Mouse (Mus musculus) intestine, postnatal 0 days (tissue): ENCODE data around the gene Tex19.1. TPM values are rescaled to one million over a fixed set of nuclear protein-coding genes. Genes with fewer than 3 reads are reported as not detected.
A peak's percentile ranks its signal among the peaks of the same experiment; 100 is the strongest.

ENCODE experiments used
- ATAC-seq: fragments of 200-750 bp; cut with Nextera tagmentation; 2 replicates; pipeline ENCODE4 v1.8.0; 2017; ENCODE audit warnings: mild to moderate bottlenecking, moderate TSS enrichment, moderate library complexity
- H3K27ac ChIP-seq: fragments of 300-500 bp; sonication (generic); 2 replicates; pipeline ENCODE4 v1.5.1; 2014; ENCODE audit warnings: mild to moderate bottlenecking, low read depth, low read length, moderate library complexity
- H3K27me3 ChIP-seq: fragments of 300-500 bp; sonication (generic); replicated peaks from 2 replicates; pipeline ENCODE4 v1.6.1; 2014; ENCODE audit warnings: low read length, mixed read lengths; ENCODE audit not compliant: control insufficient read depth, insufficient read depth
- H3K36me3 ChIP-seq: fragments of 300-500 bp; sonication (generic); 2 replicates; pipeline ENCODE4 v1.6.1; 2014; ENCODE audit warnings: mild to moderate bottlenecking, moderate library complexity; ENCODE audit not compliant: control insufficient read depth, insufficient read depth
- H3K4me1 ChIP-seq: fragments of 300-500 bp; sonication (generic); replicated peaks from 2 replicates; pipeline ENCODE4 v1.6.1; 2014; ENCODE audit warnings: antibody characterized with exemption, low read length, mixed read lengths; ENCODE audit not compliant: control insufficient read depth, insufficient read depth
- H3K4me2 ChIP-seq: fragments of 300-500 bp; sonication (generic); replicated peaks from 2 replicates; pipeline ENCODE4 v1.6.1; 2014; ENCODE audit warnings: low read depth, mild to moderate bottlenecking, moderate library complexity
- H3K4me3 ChIP-seq: fragments of 300-500 bp; sonication (generic); 2 replicates; pipeline ENCODE4 v1.5.1; 2014; ENCODE audit warnings: low read depth, low read length
- H3K9ac ChIP-seq: fragments of 300-500 bp; sonication (generic); 2 replicates; pipeline ENCODE4 v1.6.1; 2014; ENCODE audit warnings: mild to moderate bottlenecking, low read depth, low read length
- H3K9me3 ChIP-seq: fragments of 300-500 bp; sonication (generic); 2 replicates; pipeline ENCODE4 v1.6.1; 2016; ENCODE audit warnings: mixed run types; ENCODE audit not compliant: control insufficient read depth
- CTCF ChIP-seq: sonication (generic); IDR thresholded peaks from 2 replicates; pipeline ENCODE4 v1.5.1; 2016; ENCODE audit warnings: low read depth, mild to moderate bottlenecking, control low read depth, antibody characterized with exemption, moderate library complexity
- WGBS: fragments of 180-500 bp; shearing (Covaris S2); extraction: QIAGEN DNeasy Blood & Tissue Kit; methylation state at CpG from one replicate; pipeline ENCODE4 v1.1.7; 2014; 5-methylcytosine and 5-hydroxymethylcytosine counted together
- polyA plus RNA-seq: library from polyadenylated mRNA; unstranded; fragments of >200 nt; fragmentation: Nextera tagmentation; extraction: Ambion mirVana; gene quantifications from 2 replicates; pipeline ENCODE4 v1.2.1, GENCODE M21; 2015

The Tex19.1 gene
- polyA plus RNA-seq, 1 experiment from 2014 or later: not detected

DNA sequence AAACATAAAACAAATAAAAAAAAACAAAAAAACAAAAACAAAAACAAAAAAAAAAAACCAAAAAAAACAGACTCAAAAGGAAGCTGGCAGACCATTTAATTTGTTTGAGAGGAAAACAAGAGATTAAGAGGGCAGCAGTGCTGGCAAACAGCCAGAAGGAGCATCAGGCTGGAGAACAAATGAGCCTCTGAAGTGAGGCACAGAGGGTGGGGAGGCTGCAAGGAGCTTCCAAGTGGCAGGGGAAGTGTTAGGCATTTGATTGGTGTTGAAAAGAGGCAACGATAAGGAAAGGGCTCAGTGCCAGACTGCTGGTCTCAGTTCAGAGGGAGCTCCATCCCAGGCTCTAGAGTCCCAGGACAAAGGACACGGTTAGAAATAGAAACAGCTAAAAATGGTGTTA lies 36.0 kb upstream of the Tex19.1 start:
- H3K36me3 ChIP-seq: no peaks in the 10 kb centered on the region
- no peaks in the 10 kb centered on the region for H3K9me3 ChIP-seq
- ATAC-seq: peak; percentile 73
- H3K4me1 ChIP-seq: 0 out of 2 replicates have a peak, but pooled peaks cover 2% of the 10 kb centered on the region
- no peak overlapping the region for H3K9ac ChIP-seq
- H3K27me3 ChIP-seq: 0 out of 2 replicates have a peak, but pooled peaks cover 3% of the 10 kb centered on the region
- 2% methylated on average over 2 of the region's 2 CpGs for WGBS
- H3K4me2 ChIP-seq: no peak overlapping the region
- no peak overlapping the region for H3K27ac ChIP-seq
- TF ChIP-seq CTCF: no peak
- H3K4me3 ChIP-seq: no peak overlapping the region

DNA sequence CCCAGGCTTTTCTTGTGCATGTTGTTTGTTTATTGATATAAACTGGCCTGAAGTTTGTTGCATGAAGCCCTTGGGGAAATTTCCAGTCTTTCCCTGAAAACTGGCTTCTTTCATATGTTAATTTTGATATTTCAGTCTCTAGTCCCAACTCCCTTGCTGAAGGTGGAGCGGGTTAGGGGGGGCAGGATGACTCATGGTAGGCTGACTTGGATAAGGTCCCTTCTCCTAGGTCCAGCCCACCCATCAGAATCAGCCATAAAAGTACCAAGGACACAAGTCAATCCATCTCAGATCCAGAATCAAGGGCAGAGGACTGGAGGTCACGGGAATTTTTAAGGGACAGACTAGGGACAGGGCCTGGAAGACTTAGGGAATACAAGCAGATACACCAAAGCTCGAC lies 34.9 kb upstream of the Tex19.1 start:
- no peak for ATAC-seq
- Histone ChIP-seq H3K36me3 (no peaks in the 10 kb centered on the region), H3K4me3 (no peak overlapping the region), H3K9me3 (no peaks in the 10 kb centered on the region), H3K9ac (no peak overlapping the region), H3K4me1 (0 out of 2 replicates have a peak, but pooled peaks cover 2% of the 10 kb centered on the region), H3K27me3 (0 out of 2 replicates have a peak, but pooled peaks cover 3% of the 10 kb centered on the region), H3K27ac (no peak overlapping the region), H3K4me2 (no peak overlapping the region)
- 86% methylated on average over 3 of the region's 3 CpGs for WGBS
- no peak for TF ChIP-seq CTCF

DNA sequence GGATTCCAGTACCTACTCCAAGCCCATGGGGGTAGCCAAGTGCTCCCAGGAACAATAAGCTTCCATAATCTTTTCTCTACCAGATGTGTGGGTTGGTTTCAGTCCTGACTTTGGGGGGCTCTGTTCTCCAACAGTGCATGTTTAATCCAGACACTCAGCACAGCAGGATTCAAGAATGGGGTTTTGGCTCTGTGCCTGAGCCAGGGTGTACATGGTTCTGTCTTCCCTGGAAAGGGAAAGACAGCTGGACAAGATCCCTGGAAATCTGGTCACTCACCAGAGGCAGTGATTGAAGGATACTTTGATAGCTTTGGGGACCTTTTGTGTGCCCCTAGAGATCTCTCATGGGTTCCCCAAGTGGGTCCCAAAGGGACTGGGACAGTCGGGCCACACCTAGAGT lies 34.3 kb upstream of the Tex19.1 start:
- no peak for TF ChIP-seq CTCF
- 67% methylated on average over 1 of the region's 1 CpGs for WGBS
- Histone ChIP-seq H3K36me3 (no peaks in the 10 kb centered on the region), H3K27me3 (0 out of 2 replicates have a peak, but pooled peaks cover 3% of the 10 kb centered on the region), H3K27ac (no peak overlapping the region), H3K4me1 (0 out of 2 replicates have a peak, but pooled peaks cover 2% of the 10 kb centered on the region), H3K9me3 (no peaks in the 10 kb centered on the region), H3K9ac (no peak overlapping the region), H3K4me2 (no peak overlapping the region), H3K4me3 (no peak overlapping the region)
- no peak for ATAC-seq

DNA sequence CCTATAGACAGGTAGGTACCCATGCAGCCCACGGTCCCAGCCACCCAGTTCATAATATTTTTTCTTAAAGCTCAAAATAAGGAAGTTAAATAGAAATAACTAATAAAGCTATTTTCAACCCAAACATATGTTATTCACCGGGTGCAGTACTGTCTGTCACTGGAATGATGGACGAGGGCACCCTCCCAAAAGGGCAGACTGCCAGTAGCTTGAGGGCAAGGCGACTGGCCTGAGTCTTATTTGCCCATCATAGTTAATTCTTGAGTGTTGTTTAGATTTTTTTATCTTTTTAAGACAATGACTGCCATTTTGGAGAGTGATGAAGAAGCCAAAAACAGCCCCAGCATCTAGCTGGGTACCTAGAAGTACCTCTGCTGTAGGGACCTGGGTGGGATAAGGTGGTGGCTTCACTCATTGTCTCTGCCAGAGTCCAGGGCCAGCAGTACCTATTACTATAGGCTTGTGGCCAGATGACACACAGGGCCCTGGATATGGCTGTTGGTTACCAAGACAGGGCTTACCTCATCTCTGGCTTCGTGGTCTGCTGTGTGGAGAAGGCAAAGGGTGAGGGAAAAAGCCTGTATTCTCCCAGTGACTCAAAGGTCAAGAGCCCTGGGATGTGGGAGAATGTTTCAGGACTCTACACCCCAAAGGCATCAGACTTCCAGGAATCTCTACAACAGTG lies 33.7 kb upstream of the Tex19.1 start:
- Histone ChIP-seq H3K4me1 (0 out of 2 replicates have a peak, but pooled peaks cover 2% of the 10 kb centered on the region), H3K4me2 (no peak overlapping the region), H3K9me3 (no peaks in the 10 kb centered on the region), H3K27ac (no peak overlapping the region), H3K9ac (no peak overlapping the region), H3K36me3 (no peaks in the 10 kb centered on the region), H3K4me3 (no peak overlapping the region), H3K27me3 (0 out of 2 replicates have a peak, but pooled peaks cover 3% of the 10 kb centered on the region)
- WGBS: 83% methylated on average over 5 of the region's 5 CpGs
- no peak for TF ChIP-seq CTCF
- ATAC-seq: no peak

DNA sequence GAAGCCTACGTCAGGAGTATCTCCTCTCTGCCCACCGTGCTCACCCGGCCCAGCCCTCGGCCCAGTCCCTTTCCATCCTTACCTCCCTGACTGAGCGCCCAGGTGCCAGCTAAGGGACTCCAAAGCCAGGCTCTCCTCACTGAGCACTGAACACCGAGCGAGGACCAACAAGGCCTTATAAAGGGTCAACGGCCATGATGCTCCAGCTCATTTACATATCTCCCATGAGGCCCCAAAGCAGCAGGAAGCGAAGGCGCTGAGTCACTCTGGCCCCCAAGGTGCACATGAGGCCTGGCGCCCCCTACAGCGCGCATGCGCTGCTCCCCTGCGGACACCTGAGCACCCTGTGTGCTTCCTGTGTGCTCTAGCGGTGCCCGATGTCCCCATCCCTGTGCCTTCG lies 27.8 kb upstream of the Tex19.1 start:
- Histone ChIP-seq H3K27ac (no peak overlapping the region), H3K4me1 (no peaks in the 10 kb centered on the region), H3K27me3 (no peaks in the 10 kb centered on the region), H3K9me3 (no peaks in the 10 kb centered on the region), H3K36me3 (no peaks in the 10 kb centered on the region), H3K4me2 (no peak overlapping the region), H3K4me3 (no peak overlapping the region), H3K9ac (no peak overlapping the region)
- 89% methylated on average over 18 of the region's 18 CpGs for WGBS
- TF ChIP-seq CTCF: peak; percentile 22; the same call in 1 of the 2 replicates
- ATAC-seq: no peak

DNA sequence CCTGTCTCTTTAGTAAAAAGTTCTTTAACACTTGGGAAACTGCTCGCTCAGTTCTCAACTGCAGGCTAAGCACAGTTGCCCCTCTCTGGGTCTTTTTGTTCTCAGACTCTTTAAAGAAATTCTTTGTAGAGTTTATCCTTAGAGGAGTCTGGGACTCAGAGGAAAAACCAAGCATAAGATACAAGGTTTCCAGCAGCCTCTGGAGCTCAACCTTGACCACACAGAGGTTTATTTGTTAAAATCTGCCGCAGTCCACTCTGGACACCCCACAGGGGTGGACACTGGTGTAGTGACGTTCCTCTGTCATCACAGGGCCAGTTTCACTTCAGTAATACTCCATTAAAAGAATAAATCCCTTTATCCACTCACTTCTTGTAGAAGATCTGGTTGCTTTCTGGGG lies 27.4 kb upstream of the Tex19.1 start, which contains the start of gene Tex19.2:
TSS of gene Tex19.2 (minus strand) at position 101 of the 400 bp plus-strand sequence.
- no peak for ATAC-seq
- TF ChIP-seq CTCF: no peak

More for the DNA sequence above, 27.4 kb upstream of the Tex19.1 start, which contains the start of gene Tex19.2:
- Histone ChIP-seq H3K4me1 (no peaks in the 10 kb centered on the region), H3K27me3 (no peaks in the 10 kb centered on the region), H3K9me3 (no peaks in the 10 kb centered on the region), H3K4me3 (no peak within 1 kb of the TSS), H3K36me3 (no peaks in the 10 kb centered on the region), H3K27ac (no peak within 1 kb of the TSS), H3K4me2 (no peak within 1 kb of the TSS), H3K9ac (no peak within 1 kb of the TSS)
- 90% methylated on average over 3 of the region's 3 CpGs for WGBS
